8 mouse cellular contexts compared by ENCODE assay signal in genomic region chr8:95020293-95020777, GRCm38 (mm10). TPM values are rescaled to one million over a fixed set of nuclear protein-coding genes. Genes with fewer than 3 reads are reported as not detected.
DNase-seq lines count a peak whose midpoint lies in the region; ATAC-seq and TF ChIP-seq lines count a peak whose summit lies in the region.

No protein-coding gene starts in this region.

- H3K4me2 ChIP-seq in hindbrain, embryonic 14.5 days (replicated peaks): no peak overlapping the region
- peak overlapping the region; percentile 49 for H3K4me2 ChIP-seq in heart, embryonic 13.5 days
- peak overlapping the region; percentile 44 for H3K4me2 ChIP-seq in liver, embryonic 15.5 days
- no peak overlapping the region for H3K4me2 ChIP-seq in intestine, postnatal 0 days (replicated peaks; ENCODE audit: low read depth)

- no peaks in the 10 kb centered on the region for H3K27me3 ChIP-seq in hindbrain, embryonic 10.5 days (ENCODE audit: insufficient read depth, poor library complexity, severe bottlenecking)
- H3K27me3 ChIP-seq in hindbrain, embryonic 14.5 days (ENCODE audit: control insufficient read depth, insufficient read depth, low read length): no peaks in the 10 kb centered on the region
- no peaks in the 10 kb centered on the region for H3K27me3 ChIP-seq in heart, embryonic 13.5 days (replicated peaks)
- H3K27me3 ChIP-seq in liver, embryonic 15.5 days: peaks cover 4% of the 10 kb centered on the region; the same call in 1 of the 2 replicates
- H3K27me3 ChIP-seq in thymus, adult 2 months (ENCODE audit: control insufficient read depth, insufficient read depth, low read length): no peaks in the 10 kb centered on the region
- H3K27me3 ChIP-seq in intestine, postnatal 0 days (replicated peaks; ENCODE audit: control insufficient read depth, insufficient read depth, low read length): no peaks in the 10 kb centered on the region

- no peak for DNase-seq in hindbrain, embryonic 10.5 days (ENCODE audit: low spot score)
- DNase-seq in hindbrain, embryonic 14.5 days (ENCODE audit: low spot score): no peak
- peak; percentile 57 for DNase-seq in thymus, adult 2 months
- DNase-seq in cerebellum, postnatal 36 days: no peak
- no peak for DNase-seq in testis, postnatal 10 days (ENCODE audit: low spot score)

- no peak overlapping the region for H3K4me3 ChIP-seq in hindbrain, embryonic 10.5 days
- H3K4me3 ChIP-seq in hindbrain, embryonic 14.5 days (replicated peaks; ENCODE audit: low read length): no peak overlapping the region
- H3K4me3 ChIP-seq in heart, embryonic 13.5 days: peak overlapping the region; percentile 18; the same call in 1 of the 2 replicates
- peak overlapping the region; percentile 20 for H3K4me3 ChIP-seq in liver, embryonic 15.5 days (replicated peaks)
- H3K4me3 ChIP-seq in thymus, adult 2 months (ENCODE audit: control insufficient read depth, insufficient read depth, low read length): peak overlapping the region; percentile 10; the same call in 1 of the 2 replicates
- no peak overlapping the region for H3K4me3 ChIP-seq in intestine, postnatal 0 days (ENCODE audit: low read depth, low read length)

- no peak for ATAC-seq in hindbrain, embryonic 14.5 days (ENCODE audit: low FRiP score)
- no peak for ATAC-seq in heart, embryonic 13.5 days (ENCODE audit: extremely low read depth, insufficient number of reproducible peaks, low FRiP score, low TSS enrichment)
- ATAC-seq in liver, embryonic 15.5 days (ENCODE audit: insufficient read depth): peak; percentile 17; the same call in 1 of the 2 replicates
- no peak; the same call in 1 of the 2 replicates for ATAC-seq in intestine, postnatal 0 days

- H3K27ac ChIP-seq in hindbrain, embryonic 10.5 days: peak overlapping the region; percentile 60
- no peak overlapping the region for H3K27ac ChIP-seq in hindbrain, embryonic 14.5 days
- H3K27ac ChIP-seq in heart, embryonic 13.5 days (replicated peaks): peak overlapping the region; percentile 66
- H3K27ac ChIP-seq in liver, embryonic 15.5 days (replicated peaks): peak overlapping the region; percentile 42; the same call in 1 of the 2 replicates
- H3K27ac ChIP-seq in thymus, adult 2 months (ENCODE audit: control insufficient read depth, insufficient read depth, low read length): peak overlapping the region; percentile 0; the same call in 1 of the 2 replicates
- no peak overlapping the region; the same call in 1 of the 2 replicates for H3K27ac ChIP-seq in intestine, postnatal 0 days (ENCODE audit: low read depth, low read length)

- no peaks in the 10 kb centered on the region for H3K9me3 ChIP-seq in hindbrain, embryonic 10.5 days
- H3K9me3 ChIP-seq in hindbrain, embryonic 14.5 days (ENCODE audit: control insufficient read depth, low read length): no peaks in the 10 kb centered on the region
- H3K9me3 ChIP-seq in heart, embryonic 13.5 days: no peaks in the 10 kb centered on the region
- H3K9me3 ChIP-seq in liver, embryonic 15.5 days (replicated peaks): no peaks in the 10 kb centered on the region
- no peaks in the 10 kb centered on the region for H3K9me3 ChIP-seq in intestine, postnatal 0 days (ENCODE audit: control insufficient read depth)

- H3K36me3 ChIP-seq in hindbrain, embryonic 10.5 days: peaks cover 8% of the 10 kb centered on the region
- peaks cover 3% of the 10 kb centered on the region; the same call in 1 of the 2 replicates for H3K36me3 ChIP-seq in hindbrain, embryonic 14.5 days (replicated peaks; ENCODE audit: control insufficient read depth, insufficient read depth)
- no peaks in the 10 kb centered on the region for H3K36me3 ChIP-seq in heart, embryonic 13.5 days
- peaks cover 1% of the 10 kb centered on the region; the same call in 1 of the 2 replicates for H3K36me3 ChIP-seq in liver, embryonic 15.5 days (replicated peaks)
- no peaks in the 10 kb centered on the region for H3K36me3 ChIP-seq in thymus, adult 2 months (ENCODE audit: control insufficient read depth, insufficient read depth, low read length)
- H3K36me3 ChIP-seq in intestine, postnatal 0 days (ENCODE audit: control insufficient read depth, insufficient read depth): no peaks in the 10 kb centered on the region

- TF ChIP-seq CTCF in thymus, adult 2 months (IDR thresholded peaks at IDR 0.05; ENCODE audit: borderline replicate concordance, control insufficient read depth, extremely low read depth, insufficient read depth, low read length, poor library complexity): no peak
- TF ChIP-seq CTCF in intestine, postnatal 0 days (IDR thresholded peaks at IDR 0.05; ENCODE audit: low read depth): no peak

- WGBS in hindbrain, embryonic 10.5 days: 78% methylated on average over 12 of the region's 12 CpGs
- 80% methylated on average over 12 of the region's 12 CpGs for WGBS in hindbrain, embryonic 14.5 days
- 33% methylated on average over 12 of the region's 12 CpGs for WGBS in heart, embryonic 13.5 days
- WGBS in liver, embryonic 15.5 days (ENCODE audit: insufficient replicate concordance): 8% methylated on average over 12 of the region's 12 CpGs
- WGBS in thymus, adult 2 months: 2% methylated on average over 12 of the region's 12 CpGs
- 54% methylated on average over 12 of the region's 12 CpGs for WGBS in intestine, postnatal 0 days

- no peak overlapping the region for H3K9ac ChIP-seq in hindbrain, embryonic 14.5 days
- H3K9ac ChIP-seq in heart, embryonic 13.5 days: peak overlapping the region; percentile 69; the same call in 1 of the 2 replicates
- H3K9ac ChIP-seq in liver, embryonic 15.5 days: no peak overlapping the region
- no peak overlapping the region for H3K9ac ChIP-seq in intestine, postnatal 0 days (ENCODE audit: low read depth, low read length)

- no peak for TF ChIP-seq POLR2A in thymus, adult 2 months (IDR thresholded peaks at IDR 0.05; ENCODE audit: control insufficient read depth, extremely low read depth, insufficient read depth, low read length, poor library complexity)

- peaks cover 42% of the 10 kb centered on the region for H3K4me1 ChIP-seq in hindbrain, embryonic 10.5 days (replicated peaks)
- no peaks in the 10 kb centered on the region; the same call in 1 of the 2 replicates for H3K4me1 ChIP-seq in hindbrain, embryonic 14.5 days (replicated peaks; ENCODE audit: control insufficient read depth, insufficient read depth, low read length)
- H3K4me1 ChIP-seq in heart, embryonic 13.5 days: no peaks in the 10 kb centered on the region
- peaks cover 16% of the 10 kb centered on the region for H3K4me1 ChIP-seq in liver, embryonic 15.5 days (replicated peaks)
- peaks cover 28% of the 10 kb centered on the region for H3K4me1 ChIP-seq in thymus, adult 2 months (replicated peaks; ENCODE audit: control insufficient read depth, insufficient read depth, low read length)
- H3K4me1 ChIP-seq in intestine, postnatal 0 days (replicated peaks; ENCODE audit: control insufficient read depth, insufficient read depth, low read length): no peaks in the 10 kb centered on the region

RNA-seq across cellular contexts. Expression of gene Adgrg3, which starts 2.8 kb away (rescaled TPM):
- 3.2 and 3.5 TPM in 2 replicates for polyA plus RNA-seq in hindbrain, embryonic 10.5 days (2016; fragmentation: Nextera tagmentation; extraction: Ambion mirVana)
- polyA plus RNA-seq in hindbrain, embryonic 14.5 days (2014; fragmentation: Nextera tagmentation; extraction: Ambion mirVana): 1.1 and 1.2 TPM in 2 replicates
- polyA plus RNA-seq in heart, embryonic 13.5 days (2015; fragmentation: Nextera tagmentation; extraction: Ambion mirVana): 3.0 and 3.1 TPM in 2 replicates
- 8.3 and 9.3 TPM in 2 replicates for polyA plus RNA-seq in liver, embryonic 15.5 days (2015; fragmentation: Nextera tagmentation; extraction: Ambion mirVana)
- polyA plus RNA-seq in thymus, adult 2 months (2012; rRNA removed): 27.0 and 32.0 TPM in 2 replicates
- 4.2 and 4.7 TPM in 2 replicates for polyA plus RNA-seq in intestine, postnatal 0 days (2015; fragmentation: Nextera tagmentation; extraction: Ambion mirVana)

RNA-seq across cellular contexts. Expression of gene Drc7, which starts 34.6 kb away (rescaled TPM):
- polyA plus RNA-seq in hindbrain, embryonic 10.5 days (2016; fragmentation: Nextera tagmentation; extraction: Ambion mirVana): 0.68 and 0.88 TPM in 2 replicates
- 1.8 and 2.3 TPM in 2 replicates for polyA plus RNA-seq in hindbrain, embryonic 14.5 days (2014; fragmentation: Nextera tagmentation; extraction: Ambion mirVana)
- not detected in 2 replicates for polyA plus RNA-seq in heart, embryonic 13.5 days (2015; fragmentation: Nextera tagmentation; extraction: Ambion mirVana)
- 0.35 and 0.39 TPM in 2 replicates for polyA plus RNA-seq in liver, embryonic 15.5 days (2015; fragmentation: Nextera tagmentation; extraction: Ambion mirVana)
- polyA plus RNA-seq in thymus, adult 2 months (2012; rRNA removed): 2.6 and 2.7 TPM in 2 replicates
- polyA plus RNA-seq in intestine, postnatal 0 days (2015; fragmentation: Nextera tagmentation; extraction: Ambion mirVana): not detected in 2 replicates

RNA-seq across cellular contexts. Expression of gene Adgrg1, which starts 45.8 kb away (rescaled TPM):
- 101 and 186 TPM in 2 replicates for polyA plus RNA-seq in hindbrain, embryonic 10.5 days (2016; fragmentation: Nextera tagmentation; extraction: Ambion mirVana)
- polyA plus RNA-seq in hindbrain, embryonic 14.5 days (2014; fragmentation: Nextera tagmentation; extraction: Ambion mirVana): 115 and 123 TPM in 2 replicates
- 4.4 and 4.7 TPM in 2 replicates for polyA plus RNA-seq in heart, embryonic 13.5 days (2015; fragmentation: Nextera tagmentation; extraction: Ambion mirVana)
- polyA plus RNA-seq in liver, embryonic 15.5 days (2015; fragmentation: Nextera tagmentation; extraction: Ambion mirVana): 45.2 and 46.1 TPM in 2 replicates
- 146 and 166 TPM in 2 replicates for polyA plus RNA-seq in thymus, adult 2 months (2012; rRNA removed)
- polyA plus RNA-seq in intestine, postnatal 0 days (2015; fragmentation: Nextera tagmentation; extraction: Ambion mirVana): 22.3 and 22.7 TPM in 2 replicates

Comparison
In these comparisons a context has a peak if more than half of its experiments do, and no peak if none do; other contexts are left out.
1. H3K27ac ChIP-seq: peak in hindbrain, embryonic 10.5 days (single experiment), heart, embryonic 13.5 days (single experiment), liver, embryonic 15.5 days (single experiment) and thymus, adult 2 months (single experiment); none in hindbrain, embryonic 14.5 days (single experiment) and intestine, postnatal 0 days (single experiment).
2. H3K4me3 ChIP-seq: peak in heart, embryonic 13.5 days (single experiment), liver, embryonic 15.5 days (single experiment) and thymus, adult 2 months (single experiment); none in hindbrain, embryonic 10.5 days (single experiment), hindbrain, embryonic 14.5 days (single experiment) and intestine, postnatal 0 days (single experiment).
3. H3K4me2 ChIP-seq: peak in heart, embryonic 13.5 days (single experiment) and liver, embryonic 15.5 days (single experiment); none in hindbrain, embryonic 14.5 days (single experiment) and intestine, postnatal 0 days (single experiment).